Comparison of ENCODE assay signal across 17 mouse cellular contexts in the genomic region with DNA sequence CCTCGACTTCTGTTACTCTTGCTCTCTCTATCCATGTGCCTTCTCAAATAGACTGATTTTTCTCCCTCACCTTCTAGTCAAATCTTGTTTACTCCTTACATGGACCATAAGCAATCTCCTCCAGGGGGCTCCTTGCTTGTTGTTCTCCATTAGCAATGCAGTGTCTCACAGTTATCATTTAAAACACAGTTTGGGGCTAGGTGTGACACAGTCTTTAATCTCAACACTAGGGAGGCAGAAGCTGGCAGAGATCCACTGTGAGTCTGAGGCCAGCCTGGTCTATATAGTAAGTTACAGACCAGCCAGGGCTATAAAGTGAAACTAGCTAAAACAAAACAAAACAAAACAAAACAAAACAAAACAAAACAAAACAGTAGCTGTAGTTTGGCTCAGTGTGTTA.
"Had no signal": no experiment of that assay in that cellular context is flagged by ENCODE, and none has a peak within 500 bp of the region (broad histone marks: within the 10 kb centered on the region; RNA-seq: fewer than 3 reads in every experiment).

No protein-coding gene starts in this region.

- H3K9ac ChIP-seq: liver, embryonic 14.5 days; lung, embryonic 15.5 days; midbrain, embryonic 13.5 days; neural tube, embryonic 13.5 days; stomach, embryonic 15.5 days had no signal

- H3K27ac ChIP-seq: left cerebral cortex, adult 2 months; liver, embryonic 14.5 days; lung, embryonic 15.5 days; midbrain, embryonic 10.5 days; midbrain, embryonic 13.5 days; neural tube, embryonic 13.5 days; stomach, embryonic 15.5 days had no signal

- H3K4me1 ChIP-seq: lung, embryonic 15.5 days; midbrain, embryonic 10.5 days; midbrain, embryonic 13.5 days; neural tube, embryonic 13.5 days; stomach, embryonic 15.5 days had no signal

- H3K4me3 ChIP-seq: left cerebral cortex, adult 2 months; lung, embryonic 15.5 days; midbrain, embryonic 10.5 days; midbrain, embryonic 13.5 days; myocyte; neural tube, embryonic 13.5 days; stomach, embryonic 15.5 days had no signal

- H3K9me3 ChIP-seq: lung, embryonic 15.5 days; midbrain, embryonic 10.5 days; midbrain, embryonic 13.5 days; neural tube, embryonic 13.5 days; stomach, embryonic 15.5 days had no signal

- H3K27me3 ChIP-seq: lung, embryonic 15.5 days; midbrain, embryonic 13.5 days; neural tube, embryonic 13.5 days; stomach, embryonic 15.5 days had no signal

- H3K36me3 ChIP-seq: lung, embryonic 15.5 days; midbrain, embryonic 10.5 days; stomach, embryonic 15.5 days had no signal

- H3K4me2 ChIP-seq: lung, embryonic 15.5 days; midbrain, embryonic 13.5 days; neural tube, embryonic 13.5 days; stomach, embryonic 15.5 days had no signal

- ATAC-seq: intestine, embryonic 16.5 days; midbrain, embryonic 13.5 days; midbrain, embryonic 16.5 days had no signal

- DNase-seq: kidney, adult 18-20 months; kidney, adult 9 months; kidney, postnatal 14 days; lung, adult 18-20 months; lung, postnatal 36 days; right cerebral cortex, postnatal 25 days; spleen, adult 18-20 months had no signal
